ENCODE assay signal across 12 mouse cellular contexts in genomic region chr14:23824267-23824666, GRCm38 (mm10).
"Had no signal": no experiment of that assay in that cellular context is flagged by ENCODE, and none has a peak within 500 bp of the region (broad histone marks: within the 10 kb centered on the region; RNA-seq: fewer than 3 reads in every experiment).

No protein-coding gene starts in this region.

- DNase-seq: kidney, adult 2 months; kidney, postnatal 25 days; layer of hippocampus, postnatal 36 days; lung, adult 18-20 months; lung, postnatal 10 days; lung, postnatal 36 days; thymus, adult 18-20 months; thymus, postnatal 14 days; thymus, postnatal 4 days had no signal

- ATAC-seq: intestine, postnatal 0 days; liver, embryonic 12.5 days; midbrain, embryonic 13.5 days had no signal
